Mouse (Mus musculus): ENCODE data around the gene Lhx5. TPM values are rescaled to one million over a fixed set of nuclear protein-coding genes. Genes with fewer than 3 reads are reported as not detected.

Lhx5 gene
- polyA plus RNA-seq, 1 experiment, result not detected

DNA sequence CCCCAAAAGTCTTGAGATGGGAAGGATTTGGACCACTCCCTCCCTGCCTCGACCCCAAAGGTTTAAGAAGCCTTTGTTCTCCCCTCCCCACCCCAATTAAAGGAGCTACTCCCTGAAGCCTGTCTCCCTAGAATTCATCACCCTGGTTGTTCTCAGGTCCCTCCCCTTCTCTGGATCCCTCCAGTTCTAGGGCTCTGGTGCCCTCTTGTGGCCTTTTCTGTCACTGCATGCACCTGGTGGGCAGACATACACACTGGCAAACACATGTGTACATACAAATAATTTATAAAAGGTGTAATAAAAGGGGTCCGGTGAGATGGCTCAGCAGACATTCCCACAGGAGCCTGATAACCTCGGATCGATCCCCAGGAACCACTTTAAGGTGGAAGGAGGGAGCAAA lies 32.8 kb downstream of the Lhx5 start:
- no peak for TF ChIP-seq POLR2A (IDR thresholded peaks at IDR 0.05; ENCODE audit: low read depth, low read length)
- peak; percentile 41 for TF ChIP-seq CTCF (conservative IDR thresholded peaks at IDR 0.05; ENCODE audit: insufficient read depth, insufficient read length, low read depth, low read length)
- peaks cover 4% of the 10 kb centered on the region; the same call in 1 of the 2 replicates for H3K4me1 ChIP-seq (ENCODE audit: control insufficient read depth, insufficient read depth, low read length)
- 80% methylated on average over 4 of the region's 4 CpGs for WGBS
- no peak for DNase-seq
- H3K27ac ChIP-seq (ENCODE audit: insufficient read depth, low read depth, low read length), result no peak overlapping the region
- no peaks in the 10 kb centered on the region; the same call in 1 of the 2 replicates for H3K27me3 ChIP-seq (replicated peaks; ENCODE audit: control insufficient read depth, insufficient read depth, low read length)
- H3K4me3 ChIP-seq (ENCODE audit: insufficient read depth, low read depth, low read length), result no peak overlapping the region
- H3K36me3 ChIP-seq (ENCODE audit: control insufficient read depth, insufficient read depth, low read length), result no peaks in the 10 kb centered on the region

DNA sequence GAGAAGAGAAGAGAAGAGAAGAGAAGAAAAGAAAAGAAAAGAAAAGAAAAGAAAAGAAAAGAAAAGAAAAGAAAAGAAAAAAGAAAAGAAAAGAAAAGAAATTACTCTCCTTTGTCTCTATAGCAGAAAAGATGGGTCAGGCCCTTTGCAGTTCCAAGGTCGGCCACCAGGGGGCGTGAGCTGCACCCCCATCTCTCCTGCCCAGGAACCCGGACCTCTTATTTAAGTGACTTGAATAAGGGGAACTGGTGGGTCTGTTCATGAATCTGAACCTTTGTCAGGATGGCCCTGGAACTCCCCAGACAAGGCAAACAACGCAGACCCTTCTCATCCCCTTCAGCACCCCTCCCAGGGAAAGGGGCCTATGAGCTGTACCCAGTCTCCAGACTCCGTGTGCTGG lies 33.6 kb downstream of the Lhx5 start:
- no peak overlapping the region for H3K4me3 ChIP-seq (ENCODE audit: insufficient read depth, low read depth, low read length)
- peak; percentile 43 for DNase-seq
- no peak overlapping the region for H3K27ac ChIP-seq (ENCODE audit: insufficient read depth, low read depth, low read length)
- TF ChIP-seq POLR2A (IDR thresholded peaks at IDR 0.05; ENCODE audit: low read depth, low read length) (no peak), CTCF (conservative IDR thresholded peaks at IDR 0.05; ENCODE audit: insufficient read depth, insufficient read length, low read depth, low read length) (peak; percentile 52)
- no peaks in the 10 kb centered on the region; the same call in 1 of the 2 replicates for H3K27me3 ChIP-seq (replicated peaks; ENCODE audit: control insufficient read depth, insufficient read depth, low read length)
- no peaks in the 10 kb centered on the region for H3K36me3 ChIP-seq (ENCODE audit: control insufficient read depth, insufficient read depth, low read length)
- H3K4me1 ChIP-seq (ENCODE audit: control insufficient read depth, insufficient read depth, low read length), result peaks cover 4% of the 10 kb centered on the region; the same call in 1 of the 2 replicates
- 43% methylated on average over 5 of the region's 5 CpGs for WGBS

DNA sequence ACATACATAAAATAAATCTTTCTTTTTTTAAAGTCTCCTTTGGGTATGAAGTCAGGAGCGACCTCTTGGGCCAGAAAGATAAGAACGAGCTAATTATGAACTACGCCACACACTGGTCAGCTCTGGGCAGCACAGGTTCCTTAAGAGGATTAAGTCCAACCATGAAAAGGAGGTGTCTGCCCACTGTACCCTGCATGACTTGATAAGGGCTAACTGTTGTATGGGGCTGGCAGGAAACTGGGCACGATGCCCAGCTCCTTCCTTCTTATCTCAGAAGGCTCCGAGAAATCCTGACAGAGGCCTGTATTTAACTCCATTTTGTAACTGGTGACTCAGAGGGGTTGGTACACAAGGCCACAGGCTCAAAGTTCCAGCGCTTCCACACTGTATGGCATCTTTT lies 34.4 kb downstream of the Lhx5 start:
- Histone ChIP-seq H3K36me3 (ENCODE audit: control insufficient read depth, insufficient read depth, low read length) (no peaks in the 10 kb centered on the region), H3K4me3 (ENCODE audit: insufficient read depth, low read depth, low read length) (no peak overlapping the region), H3K27me3 (replicated peaks; ENCODE audit: control insufficient read depth, insufficient read depth, low read length) (no peaks in the 10 kb centered on the region; the same call in 1 of the 2 replicates), H3K4me1 (ENCODE audit: control insufficient read depth, insufficient read depth, low read length) (peaks cover 4% of the 10 kb centered on the region; the same call in 1 of the 2 replicates), H3K27ac (ENCODE audit: insufficient read depth, low read depth, low read length) (no peak overlapping the region)
- TF ChIP-seq CTCF (conservative IDR thresholded peaks at IDR 0.05; ENCODE audit: insufficient read depth, insufficient read length, low read depth, low read length), result no peak
- no peak for TF ChIP-seq POLR2A (IDR thresholded peaks at IDR 0.05; ENCODE audit: low read depth, low read length)
- WGBS, result 71% methylated on average over 6 of the region's 6 CpGs
- DNase-seq, result no peak

DNA sequence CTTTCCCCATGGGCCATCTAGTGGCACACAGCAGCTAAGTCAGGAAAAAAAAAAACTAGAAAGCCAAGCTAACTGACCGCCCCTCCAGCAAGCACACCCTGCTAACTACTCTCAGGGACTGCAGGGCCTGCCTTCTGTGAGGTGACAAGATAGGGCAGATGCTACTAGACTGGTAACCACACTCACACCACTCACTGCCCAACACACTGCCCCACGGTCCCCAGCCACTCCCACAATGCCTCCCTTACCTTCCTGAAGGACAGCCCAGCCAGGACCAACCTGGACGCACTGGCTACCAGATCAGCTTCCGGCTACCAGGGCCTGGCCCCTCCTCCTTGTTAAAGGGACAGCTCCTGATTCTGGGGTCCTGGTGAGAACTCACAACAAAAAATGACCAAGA lies 35.5 kb downstream of the Lhx5 start:
- Histone ChIP-seq H3K27me3 (replicated peaks; ENCODE audit: control insufficient read depth, insufficient read depth, low read length) (no peaks in the 10 kb centered on the region; the same call in 1 of the 2 replicates), H3K4me3 (ENCODE audit: insufficient read depth, low read depth, low read length) (peak overlapping the region; percentile 41), H3K27ac (ENCODE audit: insufficient read depth, low read depth, low read length) (no peak overlapping the region), H3K36me3 (ENCODE audit: control insufficient read depth, insufficient read depth, low read length) (no peaks in the 10 kb centered on the region), H3K4me1 (ENCODE audit: control insufficient read depth, insufficient read depth, low read length) (peaks cover 4% of the 10 kb centered on the region; the same call in 1 of the 2 replicates)
- no peak for TF ChIP-seq POLR2A (IDR thresholded peaks at IDR 0.05; ENCODE audit: low read depth, low read length)
- WGBS, result 13% methylated on average over 4 of the region's 4 CpGs
- peak; percentile 79 for DNase-seq

DNA sequence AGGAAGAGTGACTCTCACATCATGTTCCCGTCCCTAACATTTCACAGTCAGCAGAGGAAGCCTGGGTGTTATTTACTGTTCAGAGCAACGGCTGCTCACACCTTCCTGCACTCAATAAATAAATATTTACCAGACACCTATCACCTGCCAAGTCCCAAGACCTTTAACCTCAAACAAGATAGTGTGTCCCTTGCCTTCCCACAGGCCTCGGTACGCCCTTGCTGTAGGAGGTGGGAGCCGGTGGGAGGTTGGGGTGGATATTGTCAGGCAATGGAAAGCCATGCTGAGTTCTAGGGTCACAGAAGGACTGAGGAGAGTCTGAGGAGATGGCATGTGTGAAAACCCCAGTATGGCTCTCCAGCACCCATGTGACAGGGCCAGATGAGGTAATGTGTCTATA lies 36.8 kb downstream of the Lhx5 start:
- Histone ChIP-seq H3K4me1 (ENCODE audit: control insufficient read depth, insufficient read depth, low read length) (peaks cover 4% of the 10 kb centered on the region; the same call in 1 of the 2 replicates), H3K4me3 (ENCODE audit: insufficient read depth, low read depth, low read length) (no peak overlapping the region), H3K27me3 (replicated peaks; ENCODE audit: control insufficient read depth, insufficient read depth, low read length) (no peaks in the 10 kb centered on the region; the same call in 1 of the 2 replicates), H3K36me3 (ENCODE audit: control insufficient read depth, insufficient read depth, low read length) (no peaks in the 10 kb centered on the region), H3K27ac (ENCODE audit: insufficient read depth, low read depth, low read length) (no peak overlapping the region)
- no peak for TF ChIP-seq POLR2A (IDR thresholded peaks at IDR 0.05; ENCODE audit: low read depth, low read length)
- no peak for TF ChIP-seq CTCF (conservative IDR thresholded peaks at IDR 0.05; ENCODE audit: insufficient read depth, insufficient read length, low read depth, low read length)
- peak; percentile 66 for DNase-seq
- WGBS, result 51% methylated on average over 5 of the region's 5 CpGs

DNA sequence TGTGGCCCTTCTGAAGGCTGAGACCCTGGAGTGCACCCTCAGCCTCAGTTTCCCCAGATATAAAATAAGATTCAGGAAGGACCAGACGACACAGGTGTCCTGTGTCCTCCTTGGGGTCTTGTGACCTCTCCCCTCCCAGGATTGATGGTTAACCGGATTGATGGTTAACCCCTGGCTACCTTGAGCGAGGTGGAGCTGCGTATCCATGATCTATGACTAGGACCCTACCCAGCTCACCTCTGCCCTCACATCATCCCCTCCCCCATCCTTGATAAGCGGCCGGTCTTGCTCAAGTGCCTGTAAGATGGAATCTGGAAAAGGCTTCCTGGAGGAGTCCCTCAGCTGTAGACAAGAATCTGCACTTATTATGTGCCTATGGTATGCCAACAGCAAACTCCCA lies 37.3 kb downstream of the Lhx5 start:
- no peaks in the 10 kb centered on the region for H3K36me3 ChIP-seq (ENCODE audit: control insufficient read depth, insufficient read depth, low read length)
- H3K27ac ChIP-seq (ENCODE audit: insufficient read depth, low read depth, low read length), result no peak overlapping the region
- no peak overlapping the region for H3K4me3 ChIP-seq (ENCODE audit: insufficient read depth, low read depth, low read length)
- peak; percentile 18 for DNase-seq
- H3K27me3 ChIP-seq (replicated peaks; ENCODE audit: control insufficient read depth, insufficient read depth, low read length), result no peaks in the 10 kb centered on the region; the same call in 1 of the 2 replicates
- TF ChIP-seq POLR2A (IDR thresholded peaks at IDR 0.05; ENCODE audit: low read depth, low read length), result no peak
- TF ChIP-seq CTCF (conservative IDR thresholded peaks at IDR 0.05; ENCODE audit: insufficient read depth, insufficient read length, low read depth, low read length), result no peak
- WGBS, result 60% methylated on average over 6 of the region's 6 CpGs
- H3K4me1 ChIP-seq (ENCODE audit: control insufficient read depth, insufficient read depth, low read length), result peaks cover 4% of the 10 kb centered on the region; the same call in 1 of the 2 replicates

DNA sequence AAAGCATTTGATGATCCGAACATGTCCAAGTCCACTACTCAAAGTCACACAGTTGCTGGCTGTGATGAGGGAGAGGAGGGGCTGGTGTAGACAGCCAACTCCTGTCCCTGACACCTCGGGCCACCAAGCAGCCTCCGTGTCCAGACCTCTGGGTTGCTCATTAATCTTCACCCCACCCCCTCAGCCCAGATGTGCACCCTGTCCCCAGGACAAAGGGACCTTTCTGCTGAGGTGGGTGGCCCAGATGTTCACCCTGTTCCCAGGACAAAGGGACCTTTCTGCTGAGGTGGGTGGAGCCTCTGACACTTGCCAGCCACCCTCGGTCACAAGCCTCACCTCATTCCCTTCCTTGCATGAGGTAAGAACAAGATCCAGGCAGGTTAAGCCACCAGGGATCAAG lies 40.0 kb downstream of the Lhx5 start:
- WGBS, result 19% methylated on average over 4 of the region's 4 CpGs
- peaks cover 4% of the 10 kb centered on the region; the same call in 1 of the 2 replicates for H3K4me1 ChIP-seq (ENCODE audit: control insufficient read depth, insufficient read depth, low read length)
- H3K4me3 ChIP-seq (ENCODE audit: insufficient read depth, low read depth, low read length), result no peak overlapping the region
- H3K27ac ChIP-seq (ENCODE audit: insufficient read depth, low read depth, low read length), result no peak overlapping the region
- no peaks in the 10 kb centered on the region for H3K27me3 ChIP-seq (replicated peaks; ENCODE audit: control insufficient read depth, insufficient read depth, low read length)
- DNase-seq, result peak; percentile 75
- H3K36me3 ChIP-seq (ENCODE audit: control insufficient read depth, insufficient read depth, low read length), result no peaks in the 10 kb centered on the region
- TF ChIP-seq POLR2A (IDR thresholded peaks at IDR 0.05; ENCODE audit: low read depth, low read length) (no peak), CTCF (conservative IDR thresholded peaks at IDR 0.05; ENCODE audit: insufficient read depth, insufficient read length, low read depth, low read length) (no peak)
